Mouse (Mus musculus) heart, adult 9 months (tissue): ENCODE measurements around the gene Nacad.
A peak's percentile ranks its signal among the peaks of the same experiment; 100 is the strongest.

Experiments used
- DNase-seq, 2 experiments: peaks; one replicate each; pipeline ENCODE4 v3.0.0; 2022; ENCODE audit warnings: low spot score in 2 of 2

Gene Nacad

GRCm38 (mm10) chr11:6603887-6604603, 1.8 kb downstream of the Nacad start:
- peak in 1 of 2 experiments; percentile 32 for DNase-seq

GRCm38 (mm10) chr11:6603224-6603623, 2.6 kb downstream of the Nacad start:
- DNase-seq = no peak

- DNase-seq = no peak
Measured at GRCm38 (mm10) chr11:6602662-6603061, 3.2 kb downstream of the Nacad start.

- DNase-seq = no peak
Measured at GRCm38 (mm10) chr11:6601649-6602480, 4.0 kb downstream of the Nacad start.

DNA sequence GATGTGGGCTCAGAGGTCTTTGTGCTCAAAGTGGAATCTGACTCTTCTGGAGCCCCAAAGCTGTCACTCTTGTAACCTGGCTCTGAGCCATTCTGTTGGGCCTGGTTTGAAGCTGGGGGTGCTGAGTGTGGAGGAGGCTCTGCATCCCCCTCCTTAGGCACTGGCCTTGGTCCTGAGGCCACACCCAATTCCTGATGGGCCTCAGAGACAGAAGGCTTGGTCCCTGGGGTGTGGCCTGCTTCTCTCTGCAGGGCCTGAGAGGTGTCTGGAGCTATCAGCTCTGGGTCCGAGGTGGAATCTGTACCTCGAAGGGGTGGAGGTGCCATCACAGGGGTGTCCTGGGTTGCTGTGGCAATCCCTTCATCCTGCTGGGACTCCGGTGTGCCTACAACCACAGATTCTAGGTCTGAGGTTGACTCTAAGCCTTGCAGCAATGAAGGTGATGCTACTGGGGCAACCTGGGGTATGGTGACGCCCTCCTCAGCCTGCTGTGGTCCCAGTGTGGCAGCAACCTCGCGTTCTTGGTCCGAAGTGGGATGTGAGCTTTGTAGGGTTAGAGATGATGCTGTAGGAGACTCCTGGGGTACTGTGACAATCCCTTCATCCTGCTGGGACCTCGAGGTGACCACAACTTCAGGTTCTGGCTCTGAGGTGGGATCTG, 5.4 kb downstream of the Nacad start:
- no peak for DNase-seq

DNA sequence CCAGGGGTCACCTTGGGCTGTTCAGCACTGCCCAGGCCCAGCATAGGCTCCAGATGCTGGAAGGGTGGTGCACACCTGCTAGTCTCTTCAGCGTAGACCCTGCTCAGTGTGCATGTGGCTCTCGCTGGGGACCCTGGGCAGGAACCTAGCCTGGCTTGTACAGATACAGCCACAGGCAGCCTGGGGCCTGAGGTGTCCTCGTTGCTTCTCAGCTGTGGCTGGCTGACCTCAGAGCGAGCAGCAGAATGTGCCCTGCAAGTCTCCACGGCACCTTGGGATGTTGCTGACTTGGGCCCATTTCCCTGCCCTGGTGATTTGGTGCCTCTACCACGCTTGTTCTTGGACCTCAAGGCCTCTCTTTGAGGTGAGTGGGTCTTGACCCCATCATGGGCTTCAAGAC, 6.0 kb downstream of the Nacad start:
- no peak for DNase-seq

GRCm38 (mm10) chr11:6599011-6599681, 6.7 kb downstream of the Nacad start:
- no peak for DNase-seq

- no peak for DNase-seq
Measured at GRCm38 (mm10) chr11:6598191-6598889, 7.5 kb downstream of the Nacad start.

DNA sequence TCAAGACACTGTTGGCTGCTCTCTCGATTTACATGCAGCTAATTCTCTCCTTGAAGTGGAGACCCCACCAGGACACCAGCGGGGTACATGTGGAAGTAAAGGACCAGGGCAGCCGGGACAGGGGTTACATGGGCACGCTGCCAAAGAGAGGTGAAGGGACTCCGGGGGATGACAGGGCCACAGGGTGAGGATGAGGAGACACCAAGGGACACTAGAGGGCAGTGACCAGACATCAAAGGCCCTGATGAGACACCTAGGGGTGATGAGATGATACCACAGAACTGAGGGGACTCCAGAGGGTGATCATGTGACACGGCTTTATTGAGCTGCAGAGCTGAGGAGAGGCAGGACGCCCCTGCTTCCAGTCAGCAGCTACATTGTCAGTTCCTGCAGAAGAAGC, 8.3 kb downstream of the Nacad start:
- DNase-seq = no peak

DNA sequence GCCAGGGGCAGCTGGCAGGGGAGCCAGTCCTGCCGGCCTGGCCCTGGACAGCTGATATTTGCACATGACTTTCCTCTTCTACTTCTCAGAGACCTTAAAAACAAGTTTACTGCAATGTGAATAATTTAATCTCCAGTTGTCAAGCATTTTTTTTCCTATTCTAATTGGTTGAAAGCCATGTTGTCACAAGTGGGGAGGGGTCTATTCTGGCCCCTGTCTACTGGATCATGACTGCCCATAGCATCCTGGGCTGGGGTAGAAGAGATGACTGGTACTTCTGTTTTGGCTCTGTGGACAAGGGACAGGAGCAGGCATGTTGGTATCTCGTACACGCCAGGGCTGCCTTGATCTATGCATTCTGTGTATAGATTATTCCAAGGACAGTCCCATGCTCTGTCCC, 9.2 kb downstream of the Nacad start:
- no peak for DNase-seq

DNA sequence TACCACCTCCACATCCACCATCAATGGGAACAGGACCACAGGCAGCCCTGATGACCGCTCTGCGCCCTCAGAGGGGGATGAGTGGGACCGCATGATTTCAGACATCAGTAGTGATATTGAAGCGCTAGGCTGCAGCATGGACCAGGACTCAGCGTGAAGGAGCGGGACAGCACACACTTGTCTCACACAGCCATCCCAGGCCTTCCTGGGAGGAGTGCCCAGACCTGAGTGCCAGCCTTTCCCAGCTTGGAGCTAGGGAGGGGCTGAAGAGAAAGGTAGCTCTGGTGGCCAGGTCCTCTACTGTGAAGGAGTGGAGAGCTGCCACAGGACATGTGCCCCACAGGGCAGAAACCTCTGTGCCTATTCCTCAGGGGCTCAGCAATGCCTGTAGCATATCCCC, 9.6 kb downstream of the Nacad start:
- DNase-seq = no peak

GRCm38 (mm10) chr11:6595339-6595738, 10.5 kb downstream of the Nacad start:
- DNase-seq = no peak

DNA sequence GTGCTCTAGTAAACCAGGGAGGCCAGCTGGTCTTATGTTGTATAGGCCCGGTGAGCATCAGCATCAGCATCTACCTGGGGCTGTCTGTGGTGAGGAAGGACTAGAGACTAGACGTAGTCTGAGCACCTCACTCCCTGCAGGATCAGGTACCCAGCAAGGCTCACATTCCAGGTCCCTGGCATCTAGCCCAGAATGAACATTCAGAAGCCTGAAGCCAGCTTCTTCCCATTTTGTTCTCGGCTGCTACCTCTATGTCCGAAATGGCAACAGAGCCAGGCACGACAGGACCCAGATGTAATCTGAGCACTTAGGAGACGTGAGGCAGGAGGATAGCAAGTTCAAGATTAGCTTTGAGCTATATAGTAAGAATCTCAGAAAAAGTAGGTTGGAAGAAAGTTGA, 11.0 kb downstream of the Nacad start:
- no peak for DNase-seq

DNA sequence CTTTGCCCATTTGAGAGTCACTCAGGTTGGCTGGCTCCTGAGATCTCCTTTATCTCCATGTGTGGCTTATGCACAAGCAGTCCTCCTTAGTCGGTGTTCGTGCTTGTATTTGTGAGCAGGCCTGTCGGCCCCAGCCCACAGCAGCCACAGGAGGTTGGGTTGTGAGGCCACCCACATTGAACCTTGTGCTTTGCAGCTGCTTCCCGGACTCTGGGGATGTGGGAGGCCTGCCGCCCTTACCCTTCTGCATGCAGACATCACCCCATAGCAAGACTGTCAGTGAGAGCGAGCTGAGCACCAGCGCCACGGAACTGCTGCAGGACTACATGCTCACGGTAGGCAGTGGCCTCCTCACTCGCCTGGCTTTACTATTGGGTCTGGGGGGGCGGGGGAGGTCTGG, 12.4 kb downstream of the Nacad start:
- no peak for DNase-seq

DNA sequence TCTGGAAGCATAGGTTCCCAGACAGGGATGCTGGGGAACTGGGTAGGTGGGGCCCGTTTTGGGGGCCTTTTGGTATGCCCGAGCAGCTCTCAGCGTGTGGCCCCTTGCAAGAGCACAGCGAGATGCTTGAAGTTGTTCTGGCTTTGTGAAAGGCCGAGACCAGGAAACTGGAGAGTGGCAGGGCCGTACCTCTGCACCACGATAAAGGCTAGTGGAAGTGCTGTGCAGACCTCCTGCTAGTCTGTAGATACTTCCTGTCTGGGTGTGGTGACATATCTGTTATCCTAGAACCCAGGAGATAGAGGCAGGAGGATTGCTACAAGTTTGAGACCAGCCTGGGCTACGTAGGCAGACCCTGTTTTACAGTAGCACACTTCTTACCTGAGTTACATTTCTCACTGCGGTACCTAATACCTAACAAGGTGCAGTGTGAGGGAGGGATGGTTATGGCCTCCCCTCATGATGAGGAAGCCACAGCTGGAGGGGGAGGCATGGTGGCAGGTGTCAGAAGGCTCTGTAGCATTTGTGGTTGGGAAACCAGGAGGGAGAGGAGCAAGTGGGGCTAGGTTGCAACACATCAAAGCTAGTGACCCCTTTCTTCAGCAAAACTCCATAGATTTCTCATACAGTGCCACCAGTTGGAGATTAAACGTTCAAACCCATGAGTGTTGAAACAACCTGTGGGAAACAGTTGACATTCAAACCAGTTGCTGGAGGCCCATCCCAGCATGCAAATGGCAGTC, 14.7 kb downstream of the Nacad start:
- DNase-seq = no peak

GRCm38 (mm10) chr11:6589838-6590237, 16.0 kb downstream of the Nacad start:
- DNase-seq = no peak

DNA sequence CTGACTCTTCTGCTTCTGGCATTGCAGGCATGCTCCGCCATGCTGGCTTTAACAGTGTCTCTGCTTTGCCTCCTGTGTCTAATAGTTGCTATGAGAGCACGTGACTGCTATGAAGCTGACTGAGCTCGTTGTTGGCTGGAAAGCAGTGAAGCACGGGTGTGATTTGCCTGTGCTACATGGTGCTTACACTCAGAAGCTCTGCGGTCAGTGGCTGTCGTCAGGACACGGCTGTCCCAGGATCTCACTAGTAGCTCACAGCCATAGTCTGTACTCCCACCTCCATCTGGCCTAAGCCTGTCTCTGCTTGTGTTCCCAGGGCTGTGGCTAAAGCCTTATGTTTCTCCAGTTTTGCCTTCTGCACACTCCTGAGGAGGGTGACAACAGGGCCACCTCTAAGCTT, 17.6 kb downstream of the Nacad start:
- DNase-seq = no peak

DNA sequence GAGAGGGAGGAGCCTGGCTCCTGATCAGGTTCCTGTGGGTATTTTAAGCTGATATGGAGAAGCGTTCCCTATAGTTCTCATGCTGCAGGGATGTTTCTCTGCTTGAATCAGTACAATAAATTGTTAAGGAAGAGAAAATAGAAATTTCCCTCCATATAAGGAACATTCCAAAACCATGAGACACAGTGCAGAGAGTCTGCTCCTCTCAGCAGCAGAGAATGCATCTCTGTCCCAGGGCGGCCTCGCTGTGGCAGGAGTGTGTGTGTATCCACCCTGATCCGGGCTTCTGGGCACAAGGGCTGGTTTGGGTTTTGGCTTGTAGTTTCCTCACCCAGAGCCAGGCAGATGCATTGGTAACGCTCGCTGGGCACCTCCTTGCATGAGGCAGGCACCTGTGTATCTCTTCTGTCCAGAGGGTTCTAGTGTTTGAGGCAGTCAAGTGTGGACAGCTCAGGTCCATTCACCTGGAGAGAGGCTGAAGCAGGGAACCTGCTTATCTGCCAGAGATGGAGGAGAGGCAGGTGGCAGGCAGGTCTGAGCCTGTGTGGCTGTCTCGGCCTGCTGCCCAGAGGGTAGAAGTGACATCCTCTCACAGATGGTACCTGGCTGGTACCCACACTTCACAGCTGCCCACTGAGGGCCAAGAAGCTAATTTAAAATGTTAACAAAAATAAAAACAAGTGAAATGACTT, 18.5 kb downstream of the Nacad start:
- no peak for DNase-seq

DNA sequence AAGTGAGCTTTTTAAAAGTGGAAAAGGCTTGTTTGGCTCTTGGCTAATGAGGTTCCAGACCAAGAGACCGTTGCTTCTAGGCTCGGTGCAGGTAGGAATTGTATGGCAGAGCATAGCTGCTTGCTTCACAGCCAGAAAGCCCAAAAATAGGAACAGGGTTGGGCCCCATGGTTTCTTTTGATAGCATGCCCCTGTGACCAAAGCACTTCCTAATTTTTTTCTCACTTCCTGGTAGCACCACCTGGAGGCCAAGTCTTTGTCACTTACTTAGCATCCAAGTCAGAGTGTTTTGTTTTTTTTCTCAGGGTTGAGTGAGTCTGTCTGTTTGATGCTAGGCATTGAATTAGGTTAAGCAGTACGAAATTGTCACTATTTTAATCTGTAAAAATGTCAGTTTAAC, 19.2 kb downstream of the Nacad start:
- DNase-seq = no peak

- no peak for DNase-seq
Measured at GRCm38 (mm10) chr11:6585748-6586147, 20.1 kb downstream of the Nacad start.
